Mouse (Mus musculus) embryonic fibroblast, embryonic 13.5 days (primary cell): ENCODE results near the gene Slc35e4.

Experiments used
- CTCF ChIP-seq: IDR thresholded peaks from 2 replicates; pipeline ENCODE4 v1.5.1; 2011; ENCODE audit warnings: mild to moderate bottlenecking, control low read depth, low read length, moderate library complexity, borderline replicate concordance; ENCODE audit not compliant: insufficient read depth
- POLR2A ChIP-seq: IDR thresholded peaks from 2 replicates; pipeline ENCODE4 v1.6.1; 2011; ENCODE audit warnings: low read depth, mild to moderate bottlenecking, control low read depth, low read length, moderate library complexity

GRCm38 (mm10) chr11:3895933-3896332, 18.5 kb downstream of the Slc35e4 start:
- TF ChIP-seq CTCF: no peak
- TF ChIP-seq POLR2A: no peak
